In genomic region chr11:36758009-36758408, GRCm38 (mm10) we compare ENCODE assay signal across 19 mouse cellular contexts.
"Had no signal": no experiment of that assay in that cellular context is flagged by ENCODE, and none has a peak within 500 bp of the region (broad histone marks: within the 10 kb centered on the region; RNA-seq: fewer than 3 reads in every experiment).

No protein-coding gene starts in this region.

- H3K36me3 ChIP-seq: midbrain, embryonic 10.5 days; midbrain, embryonic 12.5 days; neural tube, embryonic 13.5 days; neural tube, embryonic 15.5 days had no signal

- H3K27ac ChIP-seq: midbrain, embryonic 10.5 days; midbrain, embryonic 12.5 days; neural tube, embryonic 13.5 days; neural tube, embryonic 15.5 days had no signal

- H3K9me3 ChIP-seq: midbrain, embryonic 10.5 days; midbrain, embryonic 12.5 days; neural tube, embryonic 13.5 days; neural tube, embryonic 15.5 days had no signal

- H3K4me1 ChIP-seq: midbrain, embryonic 10.5 days; midbrain, embryonic 12.5 days; neural tube, embryonic 13.5 days; neural tube, embryonic 15.5 days had no signal

- H3K9ac ChIP-seq: lung, embryonic 14.5 days; midbrain, embryonic 12.5 days; neural tube, embryonic 13.5 days; neural tube, embryonic 15.5 days had no signal

- H3K4me2 ChIP-seq: lung, embryonic 14.5 days; midbrain, embryonic 12.5 days; neural tube, embryonic 13.5 days; neural tube, embryonic 15.5 days had no signal

- H3K4me3 ChIP-seq: midbrain, embryonic 10.5 days; midbrain, embryonic 12.5 days; myocyte; neural tube, embryonic 13.5 days; neural tube, embryonic 15.5 days had no signal

- ATAC-seq: midbrain, embryonic 16.5 days had no signal

- H3K27me3 ChIP-seq: midbrain, embryonic 12.5 days; neural tube, embryonic 13.5 days; neural tube, embryonic 15.5 days had no signal

- DNase-seq: lung, adult 18-20 months; lung, embryonic 14.5 days; lung, postnatal 10 days; lung, postnatal 4 days; midbrain, embryonic 14.5 days; retina, postnatal 1 day; right cerebral cortex, adult 18-20 months; right cerebral cortex, postnatal 25 days; right cerebral cortex, postnatal 4 days; spleen, adult 18-20 months; thymus, adult 2 months; thymus, postnatal 25 days; thymus, postnatal 4 days had no signal
